Mouse (Mus musculus): ENCODE measurements around the gene Wdr49.
"Not testable (repeated sequence)": the region's sequence is repeated elsewhere in the genome, so short reads cannot be mapped to it uniquely, and the experiment has no call there.

The Wdr49 gene

DNA sequence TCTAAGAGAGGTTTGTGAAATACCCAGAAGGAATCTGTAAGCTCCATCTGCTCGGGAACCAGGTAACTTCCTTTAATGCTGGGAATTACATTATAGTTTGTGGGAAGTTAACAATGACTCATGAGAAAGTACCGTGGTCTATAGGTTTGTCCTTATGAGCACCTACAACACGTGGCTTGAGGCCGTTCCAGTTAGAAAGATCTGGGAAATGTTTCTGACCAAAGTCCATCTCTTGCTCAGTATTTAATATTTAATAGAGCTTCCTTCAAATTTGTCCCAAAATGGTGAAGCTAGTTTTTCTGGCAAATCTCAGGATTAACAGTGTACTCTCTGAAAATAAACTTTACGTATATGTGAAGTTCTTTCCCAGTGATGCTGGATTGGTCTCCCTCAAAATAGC is 177.3 kb downstream of the Wdr49 start:
- DNase-seq (ENCODE audit: extremely low read depth, insufficient read length, low spot score): no peak

DNA sequence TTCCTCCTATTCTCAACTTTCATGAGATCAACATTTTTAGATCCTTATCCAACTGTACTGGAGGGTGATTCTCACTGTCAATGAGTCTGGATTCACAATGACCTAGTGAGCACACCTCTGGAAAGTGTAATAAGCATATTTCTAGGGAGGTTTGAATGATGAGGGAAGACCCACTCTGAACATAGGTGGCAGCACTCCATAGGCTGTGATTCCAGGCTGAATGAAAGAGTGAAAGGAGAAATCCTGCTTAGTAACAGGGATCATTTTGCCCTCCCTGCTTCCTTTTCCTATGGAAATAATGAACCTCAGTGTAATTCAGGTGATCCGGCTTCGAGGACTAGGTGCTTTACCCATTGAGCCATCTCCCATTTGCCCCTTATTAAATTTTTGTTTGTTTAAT is 180.9 kb downstream of the Wdr49 start:
- no peak for DNase-seq (ENCODE audit: extremely low read depth, insufficient read length, low spot score)

DNA sequence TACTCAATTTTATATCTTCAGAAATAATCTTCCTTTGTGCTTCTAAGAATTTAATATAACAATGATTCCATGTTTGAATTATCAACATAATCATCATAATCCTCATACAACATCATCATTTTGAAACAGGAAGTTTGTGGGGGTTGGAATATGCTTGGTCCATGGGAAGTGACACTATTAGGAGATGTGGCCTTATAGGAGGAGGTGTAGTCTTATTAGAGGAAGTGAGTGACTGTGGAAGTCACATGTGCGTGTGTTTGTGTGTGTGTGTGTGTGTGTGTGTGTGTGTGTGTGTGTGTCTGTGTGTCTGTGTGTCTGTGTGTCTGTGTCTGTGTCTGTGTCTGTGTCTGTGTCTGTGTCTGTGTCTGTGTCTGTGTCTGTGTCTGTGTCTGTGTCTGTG is 182.5 kb downstream of the Wdr49 start:
- DNase-seq (ENCODE audit: extremely low read depth, insufficient read length, low spot score): not testable (repeated sequence)

DNA sequence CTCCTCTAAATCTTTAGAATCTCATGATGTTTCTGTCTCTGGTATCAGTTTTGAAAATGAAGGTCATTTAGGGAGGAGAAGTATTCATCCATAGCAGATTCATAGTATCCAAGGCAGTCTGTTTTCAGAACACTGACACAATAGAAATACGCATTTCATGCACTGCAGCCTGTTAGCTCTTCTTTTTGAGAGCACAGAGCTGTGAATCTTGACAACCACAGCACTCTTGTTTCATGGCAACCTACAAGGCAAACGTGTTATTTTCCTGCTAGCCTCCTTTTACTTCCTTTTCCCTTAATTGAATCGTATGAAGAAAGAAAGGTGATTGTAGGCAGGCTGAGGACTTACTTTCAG is 184.2 kb downstream of the Wdr49 start:
- no peak for DNase-seq (ENCODE audit: extremely low read depth, insufficient read length, low spot score)

DNA sequence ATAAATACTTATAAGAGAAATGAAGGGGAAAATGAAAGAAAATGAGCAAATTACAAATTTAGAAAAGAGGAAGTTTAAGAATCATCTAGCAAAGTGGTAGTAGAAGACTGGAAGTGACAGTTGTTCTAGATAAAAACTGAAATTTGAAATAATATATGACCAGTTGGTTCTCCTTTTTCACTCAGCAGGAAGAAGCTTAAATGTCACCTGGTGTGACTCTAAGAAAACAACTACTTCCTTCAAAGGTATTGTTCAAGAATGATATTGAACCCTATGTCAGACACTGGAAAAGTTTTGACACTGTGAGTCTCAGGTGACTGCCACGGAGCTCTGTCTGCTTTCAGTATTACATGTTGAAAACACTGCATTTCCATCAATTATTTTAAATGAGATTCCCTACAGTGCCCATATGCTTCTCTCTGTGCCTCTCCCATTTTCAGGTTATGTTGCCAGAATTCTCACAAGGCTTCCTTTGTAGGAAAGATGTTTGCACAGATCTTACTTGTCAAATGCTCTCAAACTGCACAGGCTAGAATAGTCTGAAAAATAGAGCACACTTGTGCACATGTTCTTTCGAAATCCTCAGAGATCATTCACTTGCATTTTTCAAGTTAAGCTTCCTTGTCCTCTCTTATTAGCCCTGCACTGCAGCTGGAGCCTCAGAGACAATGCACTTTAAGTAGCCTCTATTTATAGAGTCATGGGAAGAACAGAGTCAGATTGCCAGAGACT is 184.8 kb downstream of the Wdr49 start:
- no peak for DNase-seq (ENCODE audit: extremely low read depth, insufficient read length, low spot score)

DNA sequence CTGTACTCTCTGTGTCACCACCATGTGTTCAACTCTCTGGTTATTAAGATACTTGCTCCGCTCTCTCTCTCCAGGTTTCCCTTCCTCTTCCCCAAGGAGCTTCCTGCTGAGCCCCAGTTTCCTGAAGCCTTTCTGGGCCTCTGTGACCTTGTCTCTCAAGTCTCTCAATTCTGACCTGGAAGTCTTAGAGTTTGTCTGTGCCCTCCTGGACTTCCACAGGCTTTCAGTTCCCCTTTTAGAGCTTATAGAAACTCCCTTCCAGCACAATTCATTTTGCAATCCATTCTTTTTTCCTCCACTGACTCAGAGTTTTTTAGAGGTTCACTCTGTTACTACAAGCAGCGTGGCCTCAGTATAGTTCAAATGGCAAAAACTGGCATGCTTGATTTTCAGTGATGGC is 188.7 kb downstream of the Wdr49 start:
- no peak for DNase-seq (ENCODE audit: extremely low read depth, insufficient read length, low spot score)

DNA sequence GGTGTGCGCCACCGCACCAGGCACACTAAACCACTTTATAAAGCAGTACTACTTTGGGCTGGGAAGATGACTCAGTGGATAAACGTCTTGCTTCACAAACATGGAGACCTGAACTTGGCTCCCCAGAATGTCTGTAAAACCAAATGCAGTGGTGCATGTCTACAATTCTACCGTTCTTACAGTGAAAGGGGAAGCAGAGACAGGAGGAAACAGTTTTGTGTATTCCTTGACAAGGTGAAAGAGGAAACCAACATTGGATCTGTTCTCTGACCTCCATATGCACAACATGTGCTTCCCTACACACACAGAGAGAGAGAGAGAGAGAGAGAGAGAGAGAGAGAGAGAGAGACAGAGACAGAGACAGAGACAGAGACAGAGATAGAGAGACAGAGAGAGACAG is 204.5 kb downstream of the Wdr49 start:
- DNase-seq (ENCODE audit: extremely low read depth, insufficient read length, low spot score): no peak

DNA sequence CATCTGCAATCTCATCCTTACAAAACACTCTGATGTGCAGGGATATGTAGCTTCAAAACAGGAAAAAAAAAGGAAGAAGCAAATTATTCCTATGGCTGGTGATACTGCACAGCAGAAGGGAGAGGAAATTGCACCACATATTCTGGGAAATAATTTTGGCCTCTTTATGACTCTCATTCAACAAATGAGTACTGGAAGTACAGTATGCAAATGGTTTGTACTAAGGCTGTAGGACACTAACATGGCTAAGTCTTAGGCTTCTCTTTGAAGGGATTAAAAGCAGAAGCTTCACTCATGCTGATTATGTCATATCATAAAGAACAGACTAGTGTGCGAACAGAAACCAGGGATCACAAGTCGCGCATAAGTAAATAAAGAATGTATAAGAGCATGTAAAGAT is 205.4 kb downstream of the Wdr49 start:
- no peak for DNase-seq (ENCODE audit: extremely low read depth, insufficient read length, low spot score)

DNA sequence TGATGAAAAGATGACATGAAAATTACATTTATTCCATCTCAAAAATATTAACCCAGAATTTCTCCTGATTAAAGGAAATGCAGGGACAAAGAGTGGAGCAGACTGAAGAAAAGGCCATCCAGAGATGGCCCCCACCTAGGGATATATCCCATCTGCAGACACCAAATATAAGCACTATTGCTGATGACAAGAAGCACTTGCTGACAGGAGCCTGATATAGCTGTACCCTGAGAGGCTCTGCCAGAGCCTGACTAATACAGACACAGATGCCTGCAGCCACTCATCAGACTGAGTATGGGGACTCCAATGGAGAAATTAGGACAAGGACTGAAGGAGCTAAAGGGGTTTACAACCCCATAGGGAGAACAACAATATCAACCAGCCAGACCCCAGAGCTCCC is 206.8 kb downstream of the Wdr49 start:
- DNase-seq (ENCODE audit: extremely low read depth, insufficient read length, low spot score): no peak

DNA sequence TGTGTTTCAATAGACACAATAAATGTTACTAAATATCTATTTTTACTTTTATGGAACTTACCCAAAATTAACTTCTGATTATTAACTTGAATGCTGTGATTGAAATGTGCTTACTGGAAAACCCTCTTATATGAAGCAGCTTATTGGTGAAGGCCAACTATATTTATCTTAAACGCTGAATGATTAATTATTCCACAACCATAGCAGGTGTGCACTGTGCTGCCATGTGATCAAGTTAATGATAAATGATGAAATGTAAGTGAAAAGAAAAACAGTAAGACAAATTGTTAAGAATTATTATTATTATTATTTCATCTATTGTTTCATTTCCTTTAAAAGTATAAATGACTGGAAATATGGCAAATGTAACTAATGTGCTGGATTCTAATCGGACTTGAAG is 212.0 kb downstream of the Wdr49 start, which contains the start of gene Serpini2:
TSS of gene Serpini2 (minus strand) at position 101 of the 400 bp plus-strand sequence.
- DNase-seq (ENCODE audit: extremely low read depth, insufficient read length, low spot score): no peak

DNA sequence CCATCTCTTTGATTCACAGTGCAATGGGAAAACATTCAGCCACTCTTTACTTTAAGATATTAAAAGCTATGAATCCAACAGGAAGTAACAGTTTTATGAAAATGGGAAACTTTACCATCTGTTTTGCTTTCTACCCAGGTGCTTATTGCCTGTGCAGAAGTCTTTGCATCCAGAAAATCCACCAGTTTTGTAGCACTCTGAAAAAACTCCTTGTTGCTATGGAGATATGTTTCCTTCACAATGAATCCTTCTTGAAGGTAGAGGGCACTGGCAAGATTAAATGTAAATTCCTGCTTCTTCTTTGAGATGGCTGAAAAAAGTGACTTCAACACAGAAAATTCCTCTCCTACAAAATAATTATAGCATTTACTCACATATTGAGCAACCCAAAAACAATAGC is 222.6 kb downstream of the Wdr49 start:
- DNase-seq (ENCODE audit: extremely low read depth, insufficient read length, low spot score): no peak
